Mouse (Mus musculus): ENCODE data around the gene Saa2.

DNA sequence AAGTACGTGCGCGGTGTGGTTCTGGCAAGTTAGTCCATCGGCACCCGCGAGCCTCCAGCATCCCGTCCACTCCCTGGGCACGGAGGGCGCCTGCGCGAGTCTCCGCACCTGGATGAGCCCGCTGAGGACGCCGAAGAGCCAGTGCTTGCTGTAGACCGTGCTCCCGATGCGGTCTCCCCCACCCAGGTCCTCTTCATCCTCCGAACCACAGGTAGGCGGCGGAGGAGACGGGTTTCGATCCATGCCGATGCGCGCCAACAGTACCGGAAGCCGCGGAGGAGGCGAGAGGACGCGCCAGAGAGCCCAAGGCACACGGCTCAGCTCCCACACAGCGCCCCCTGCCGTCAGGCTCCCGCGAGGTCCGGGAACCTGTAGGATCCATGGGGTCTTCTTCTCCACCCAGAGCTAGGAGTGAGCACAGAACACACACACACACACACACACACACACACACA is 41.2 kb upstream of the Saa2 start, which contains the start of gene Saal1:
- TF ChIP-seq CTCF (IDR thresholded peaks at IDR 0.05; ENCODE audit: low read depth, low read length) (peak; percentile 76), POLR2A (IDR thresholded peaks at IDR 0.05; ENCODE audit: borderline replicate concordance, low read depth, low read length) (no peak)
